Mouse (Mus musculus) neural tube, postnatal 0 days (tissue): ENCODE results near the gene Rgmb. TPM values are rescaled to one million over a fixed set of nuclear protein-coding genes. Genes with fewer than 3 reads are reported as not detected.

ENCODE experiments used
- polyA plus RNA-seq: library from polyadenylated mRNA; unstranded; fragments of >200 nt; fragmentation: Nextera tagmentation; extraction: Ambion mirVana; gene quantifications from 2 replicates; pipeline ENCODE4 v1.2.1, GENCODE M21; 2015

The Rgmb gene
- 50.9 and 51.6 TPM in 2 replicates for polyA plus RNA-seq

GRCm38 (mm10) chr17:15830766-15831644 lies at the start of gene Rgmb:
TSS of gene Rgmb (minus strand) at chr17:15831039.

Other genes starting within 250 kb of the Rgmb start
- gene Chd1, start 126.1 kb downstream of the Rgmb start, polyA plus RNA-seq: 14.0 and 18.7 TPM in 2 replicates